Comparison of ENCODE assay signal across 17 mouse cellular contexts in the genomic region with DNA sequence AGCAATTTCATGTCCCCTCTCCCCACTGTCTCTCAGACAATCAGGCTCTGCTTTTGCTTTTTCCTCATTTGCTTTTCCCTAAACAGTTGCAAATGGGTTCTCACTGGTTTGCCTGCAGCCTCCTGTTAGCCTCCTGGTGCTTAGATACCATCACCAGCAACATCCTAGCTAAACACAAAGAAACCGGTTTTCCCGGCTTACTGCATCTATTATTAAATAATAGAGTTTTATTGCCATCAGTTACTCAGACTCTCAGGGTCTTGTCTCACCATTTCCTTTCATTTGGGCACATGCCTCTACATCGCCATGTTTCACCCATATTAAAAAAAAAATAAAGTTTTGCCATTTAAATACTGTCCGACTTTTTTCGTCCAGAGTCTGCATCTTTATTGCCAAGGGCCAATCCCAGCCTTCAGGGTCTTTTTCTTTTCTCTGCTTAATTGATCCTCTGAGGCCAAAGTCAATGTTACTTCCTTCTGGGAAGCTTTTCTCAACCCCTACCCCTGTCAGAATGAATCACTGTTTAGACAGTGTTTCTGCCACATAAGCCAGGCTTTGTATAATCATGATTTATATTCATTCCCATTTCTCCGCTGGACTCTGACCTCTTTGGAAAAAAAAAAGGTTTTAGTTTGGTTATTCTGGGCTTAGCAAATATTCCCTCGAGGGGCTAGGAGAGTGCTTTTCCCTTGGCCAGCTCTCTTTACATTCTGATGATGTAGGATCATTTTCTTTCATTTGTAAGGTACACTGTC.
A peak's percentile ranks its signal among the peaks of the same experiment; 100 is the strongest.
DNase-seq lines count a peak whose midpoint lies in the region; ATAC-seq lines count a peak whose summit lies in the region.
"Had no signal": no experiment of that assay in that cellular context is flagged by ENCODE, and none has a peak within 500 bp of the region (broad histone marks: within the 10 kb centered on the region; RNA-seq: fewer than 3 reads in every experiment).

No protein-coding gene starts in this region.

- peak overlapping the region; percentile 45; the same call in 1 of the 2 replicates for H3K27ac ChIP-seq in kidney, embryonic 16.5 days (ENCODE audit: low read length)
- peak overlapping the region; percentile 52 for H3K27ac ChIP-seq in intestine, embryonic 14.5 days (ENCODE audit: low read depth)
- H3K27ac ChIP-seq in stomach, embryonic 16.5 days (ENCODE audit: low read length): peak overlapping the region; percentile 13; the same call in 1 of the 2 replicates
- no peak overlapping the region for H3K27ac ChIP-seq in hindbrain, embryonic 16.5 days (ENCODE audit: low read depth, low read length)
- H3K27ac ChIP-seq: gastrocnemius, adult 2 months; liver, embryonic 14.5 days; midbrain, embryonic 10.5 days had no signal

- no peak for DNase-seq in kidney, postnatal 10 days
- DNase-seq in urinary bladder, postnatal 14 days (ENCODE audit: low spot score): peak; percentile 33
- DNase-seq in urinary bladder, adult 2 months (ENCODE audit: low spot score): no peak
- peak; percentile 64 for DNase-seq in intestine, embryonic 14.5 days (ENCODE audit: low spot score)
- no peak for DNase-seq in gastrocnemius, postnatal 10 days
- DNase-seq: adrenal gland, adult 8-10 months; cerebellum, adult 11-12 months; gastrocnemius, adult 2 months; heart, adult 18-20 months; layer of hippocampus, postnatal 36 days; right cerebral cortex, adult 18-20 months had no signal

- 17% methylated on average over 7 of the region's 7 CpGs for WGBS in kidney, embryonic 16.5 days
- WGBS in intestine, embryonic 14.5 days: 15% methylated on average over 7 of the region's 7 CpGs
- WGBS in stomach, embryonic 16.5 days: 19% methylated on average over 7 of the region's 7 CpGs
- 40% methylated on average over 7 of the region's 7 CpGs for WGBS in hindbrain, embryonic 16.5 days

- no peak for ATAC-seq in kidney, embryonic 16.5 days (ENCODE audit: low FRiP score, low TSS enrichment)
- ATAC-seq in intestine, embryonic 14.5 days (replicated peaks; ENCODE audit: low FRiP score, low TSS enrichment, low read depth): peak; percentile 85
- peak; percentile 50; the same call in 1 of the 2 replicates for ATAC-seq in stomach, embryonic 16.5 days (ENCODE audit: insufficient read depth, low FRiP score)
- ATAC-seq in hindbrain, embryonic 16.5 days: no peak
- ATAC-seq: forebrain, embryonic 16.5 days had no signal

- peaks cover 9% of the 10 kb centered on the region for H3K4me1 ChIP-seq in kidney, embryonic 16.5 days (ENCODE audit: insufficient read depth, low read length)
- H3K4me1 ChIP-seq in intestine, embryonic 14.5 days (replicated peaks; ENCODE audit: control insufficient read depth, insufficient read depth, low read length): peaks cover 7% of the 10 kb centered on the region; the same call in 1 of the 2 replicates
- H3K4me1 ChIP-seq in stomach, embryonic 16.5 days (ENCODE audit: control insufficient read depth, insufficient read depth, low read length): peaks cover 16% of the 10 kb centered on the region
- H3K4me1 ChIP-seq in hindbrain, embryonic 16.5 days (ENCODE audit: control insufficient read depth, insufficient read depth, low read depth, low read length): no peaks in the 10 kb centered on the region

- no peaks in the 10 kb centered on the region for H3K27me3 ChIP-seq in kidney, embryonic 16.5 days (ENCODE audit: insufficient read depth, low read length)
- no peaks in the 10 kb centered on the region for H3K27me3 ChIP-seq in intestine, embryonic 14.5 days (replicated peaks; ENCODE audit: control insufficient read depth, insufficient read depth, low read length)
- H3K27me3 ChIP-seq in stomach, embryonic 16.5 days (ENCODE audit: control insufficient read depth, insufficient read depth, low read length): no peaks in the 10 kb centered on the region
- no peaks in the 10 kb centered on the region for H3K27me3 ChIP-seq in hindbrain, embryonic 16.5 days (replicated peaks; ENCODE audit: control insufficient read depth, insufficient read depth, low read length)

- H3K4me2 ChIP-seq in kidney, embryonic 16.5 days (replicated peaks; ENCODE audit: low read depth, low read length): no peak overlapping the region
- peak overlapping the region; percentile 26 for H3K4me2 ChIP-seq in intestine, embryonic 14.5 days (ENCODE audit: low read length)
- 0 out of 2 replicates have a peak overlapping the region, but pooled peaks have one; percentile 26 for H3K4me2 ChIP-seq in stomach, embryonic 16.5 days (ENCODE audit: low read depth, low read length)
- H3K4me2 ChIP-seq in hindbrain, embryonic 16.5 days (ENCODE audit: low read length): no peak overlapping the region

- no peaks in the 10 kb centered on the region for H3K36me3 ChIP-seq in kidney, embryonic 16.5 days (ENCODE audit: insufficient read depth, low read length)
- H3K36me3 ChIP-seq in intestine, embryonic 14.5 days (ENCODE audit: control insufficient read depth, insufficient read depth, low read length): no peaks in the 10 kb centered on the region
- no peaks in the 10 kb centered on the region for H3K36me3 ChIP-seq in stomach, embryonic 16.5 days (ENCODE audit: control insufficient read depth, insufficient read depth, low read length)
- no peaks in the 10 kb centered on the region for H3K36me3 ChIP-seq in hindbrain, embryonic 16.5 days (ENCODE audit: control insufficient read depth, insufficient read depth, low read length)
- H3K36me3 ChIP-seq: midbrain, embryonic 10.5 days had no signal

- H3K9ac ChIP-seq in kidney, embryonic 16.5 days (replicated peaks; ENCODE audit: low read length): no peak overlapping the region
- H3K9ac ChIP-seq in intestine, embryonic 14.5 days (ENCODE audit: low read length): no peak overlapping the region
- no peak overlapping the region for H3K9ac ChIP-seq in stomach, embryonic 16.5 days (ENCODE audit: low read length)
- no peak overlapping the region for H3K9ac ChIP-seq in hindbrain, embryonic 16.5 days (ENCODE audit: low read depth, low read length)
- H3K9ac ChIP-seq: liver, embryonic 14.5 days had no signal

- no peaks in the 10 kb centered on the region for H3K9me3 ChIP-seq in kidney, embryonic 16.5 days (ENCODE audit: low read length)
- H3K9me3 ChIP-seq in intestine, embryonic 14.5 days (ENCODE audit: control insufficient read depth, low read length): no peaks in the 10 kb centered on the region
- no peaks in the 10 kb centered on the region for H3K9me3 ChIP-seq in stomach, embryonic 16.5 days (replicated peaks; ENCODE audit: control insufficient read depth, low read length)
- H3K9me3 ChIP-seq in hindbrain, embryonic 16.5 days (ENCODE audit: control insufficient read depth, low read length): no peaks in the 10 kb centered on the region
- H3K9me3 ChIP-seq: midbrain, embryonic 10.5 days had no signal

- H3K4me3 ChIP-seq in kidney, embryonic 16.5 days (ENCODE audit: low read length): no peak overlapping the region
- H3K4me3 ChIP-seq in intestine, embryonic 14.5 days (ENCODE audit: low read depth, low read length): no peak overlapping the region
- H3K4me3 ChIP-seq in stomach, embryonic 16.5 days (replicated peaks; ENCODE audit: low read length): no peak overlapping the region
- no peak overlapping the region for H3K4me3 ChIP-seq in hindbrain, embryonic 16.5 days (ENCODE audit: low read length)
- H3K4me3 ChIP-seq: gastrocnemius, adult 2 months; midbrain, embryonic 10.5 days had no signal

Comparison
In these comparisons a context has a peak if more than half of its experiments do, and no peak if none do; other contexts are left out.
1. DNase-seq: peak in urinary bladder, postnatal 14 days (single experiment) and intestine, embryonic 14.5 days (single experiment); none in kidney, postnatal 10 days (single experiment), urinary bladder, adult 2 months (single experiment) and gastrocnemius, postnatal 10 days (single experiment).
2. ATAC-seq: peak in intestine, embryonic 14.5 days (single experiment) and stomach, embryonic 16.5 days (single experiment); none in kidney, embryonic 16.5 days (single experiment) and hindbrain, embryonic 16.5 days (single experiment).
3. H3K4me2 ChIP-seq: peak in intestine, embryonic 14.5 days (single experiment) and stomach, embryonic 16.5 days (single experiment); none in kidney, embryonic 16.5 days (single experiment) and hindbrain, embryonic 16.5 days (single experiment).